Mouse (Mus musculus) CH12.LX (cell line): ENCODE results near the gene Dmkn. TPM values are rescaled to one million over a fixed set of nuclear protein-coding genes. Genes with fewer than 3 reads are reported as not detected.
"Not testable (repeated sequence)": the region's sequence is repeated elsewhere in the genome, so short reads cannot be mapped to it uniquely, and the experiment has no call there.

Source experiments
- DNase-seq: peaks from one replicate; pipeline ENCODE4 v3.0.0-alpha.2; 2013; ENCODE audit errors: extremely low read depth
- H3K27ac ChIP-seq: 2 replicates; pipeline ENCODE4 v1.5.1; 2012; ENCODE audit warnings: low read depth, mild to moderate bottlenecking, control low read depth, moderate library complexity; ENCODE audit not compliant: insufficient read depth
- H3K27me3 ChIP-seq: replicated peaks from 2 replicates; pipeline ENCODE3; 2012; ENCODE audit warnings: inconsistent platforms
- H3K36me3 ChIP-seq, 2 experiments: replicated peaks in 1 of 2; 2 replicates each; pipeline versions ENCODE3 to v1.6.1; 2012; ENCODE audit warnings: inconsistent platforms in 1 of 2, low read length in 1 of 2, mild to moderate bottlenecking in 1 of 2, mixed read lengths in 1 of 2, moderate library complexity in 1 of 2; ENCODE audit not compliant: control insufficient read depth in 1 of 2, insufficient read depth in 1 of 2
- H3K4me1 ChIP-seq, 2 experiments: 2 replicates each; pipeline ENCODE4 v1.6.1; 2012; ENCODE audit warnings: inconsistent platforms in 1 of 2, moderate library complexity in 1 of 2; ENCODE audit not compliant: insufficient read depth in 2 of 2, control insufficient read depth in 1 of 2
- H3K4me2 ChIP-seq: 2 replicates; pipeline ENCODE4 v1.6.1; 2012; ENCODE audit warnings: low read depth, mild to moderate bottlenecking, control low read depth; ENCODE audit not compliant: poor library complexity, insufficient read depth, severe bottlenecking
- H3K4me3 ChIP-seq, 3 experiments: fragments of 150-350 bp in 1 of 3; sonication (generic) in 1 of 3; replicated peaks in 1 of 3; 2 replicates each; pipeline versions ENCODE3 to v1.5.1; 2011 to 2012; ENCODE audit warnings: low read depth in 2 of 3, low read length in 2 of 3, mild to moderate bottlenecking in 2 of 3, moderate library complexity in 2 of 3, control low read depth in 1 of 3, improper control_type of control experiment in 1 of 3, inconsistent platforms in 1 of 3, mixed read lengths in 1 of 3; ENCODE audit not compliant: poor library complexity in 1 of 3
- H3K79me2 ChIP-seq: replicated peaks from 2 replicates; pipeline ENCODE4 v1.6.1; 2012; ENCODE audit warnings: mild to moderate bottlenecking, moderate library complexity; ENCODE audit not compliant: control insufficient read depth, poor library complexity, insufficient read depth, severe bottlenecking; ENCODE audit errors: extremely low read depth
- H3K9ac ChIP-seq: 2 replicates; pipeline ENCODE4 v1.6.1; 2012; ENCODE audit warnings: low read depth, mild to moderate bottlenecking, control low read depth, moderate library complexity; ENCODE audit not compliant: insufficient read depth
- H3K9me3 ChIP-seq: replicated peaks from 2 replicates; pipeline ENCODE3; 2012; ENCODE audit warnings: low read length, inconsistent platforms, mixed read lengths
- CTCF ChIP-seq, 2 experiments: IDR thresholded peaks in 1 of 2; conservative IDR thresholded peaks in 1 of 2; 2 replicates each; pipeline ENCODE4 v1.5.1; 2011 to 2012; ENCODE audit warnings: low read depth in 2 of 2, low read length in 2 of 2, improper control_type of control experiment in 1 of 2, inconsistent platforms in 1 of 2, mild to moderate bottlenecking in 1 of 2, moderate library complexity in 1 of 2
- E2F4 ChIP-seq: IDR thresholded peaks from 2 replicates; pipeline ENCODE4 v1.6.1; 2011; ENCODE audit warnings: low read depth, low read length, improper control_type of control experiment; ENCODE audit not compliant: insufficient replicate concordance
- EP300 ChIP-seq: IDR thresholded peaks from 2 replicates; pipeline ENCODE4 v1.6.1; 2011; ENCODE audit warnings: low read length, improper control_type of control experiment
- HCFC1 ChIP-seq: IDR thresholded peaks from 2 replicates; pipeline ENCODE4 v1.6.1; 2012; ENCODE audit warnings: low read depth, mild to moderate bottlenecking, inconsistent platforms, low read length, improper control_type of control experiment
- IRF4 ChIP-seq: IDR thresholded peaks from 2 replicates; pipeline ENCODE4 v1.6.1; 2014; ENCODE audit warnings: low read depth, mild to moderate bottlenecking, inconsistent platforms, low read length, improper control_type of control experiment
- JUN ChIP-seq: IDR thresholded peaks from 2 replicates; pipeline ENCODE4 v1.6.1; 2011; ENCODE audit warnings: low read depth, mild to moderate bottlenecking, low read length, improper control_type of control experiment, moderate library complexity; ENCODE audit not compliant: insufficient read depth
- JUND ChIP-seq: conservative IDR thresholded peaks from 2 replicates; pipeline ENCODE4 v1.6.1; 2011; ENCODE audit warnings: low read depth, low read length, improper control_type of control experiment
- KAT2A ChIP-seq: IDR thresholded peaks from 2 replicates; pipeline ENCODE4 v1.6.1; 2012; ENCODE audit warnings: low read length, improper control_type of control experiment, inconsistent platforms; ENCODE audit not compliant: insufficient replicate concordance
- MAFK ChIP-seq: IDR thresholded peaks from 2 replicates; pipeline ENCODE4 v1.6.1; 2011; ENCODE audit warnings: low read length, improper control_type of control experiment; ENCODE audit not compliant: insufficient replicate concordance
- MAX ChIP-seq: IDR thresholded peaks from 2 replicates; pipeline ENCODE4 v1.6.1; 2011; ENCODE audit warnings: low read length, improper control_type of control experiment
- MEF2A ChIP-seq: IDR thresholded peaks from 2 replicates; pipeline ENCODE4 v1.6.1; 2014; ENCODE audit warnings: low read depth, mild to moderate bottlenecking, inconsistent platforms, low read length, improper control_type of control experiment, borderline replicate concordance
- NELFE ChIP-seq: IDR thresholded peaks from 2 replicates; pipeline ENCODE4 v1.6.1; 2011; ENCODE audit warnings: low read depth, low read length, improper control_type of control experiment
- NRF1 ChIP-seq: IDR thresholded peaks from 2 replicates; pipeline ENCODE4 v1.6.1; 2014; ENCODE audit warnings: low read depth, mild to moderate bottlenecking, inconsistent platforms, low read length, improper control_type of control experiment, moderate library complexity
- RAD21 ChIP-seq: IDR thresholded peaks from 2 replicates; pipeline ENCODE4 v1.6.1; 2011; ENCODE audit warnings: low read depth, mild to moderate bottlenecking, low read length, improper control_type of control experiment, moderate library complexity
- SIN3A ChIP-seq: IDR thresholded peaks from 2 replicates; pipeline ENCODE4 v1.6.1; 2012; ENCODE audit warnings: low read length, improper control_type of control experiment, inconsistent platforms
- TBP ChIP-seq: conservative IDR thresholded peaks from 2 replicates; pipeline ENCODE4 v1.6.1; 2011; ENCODE audit warnings: low read depth, low read length, improper control_type of control experiment
- TCF12 ChIP-seq: IDR thresholded peaks from 2 replicates; pipeline ENCODE4 v1.6.1; 2014; ENCODE audit warnings: low read depth, mild to moderate bottlenecking, inconsistent platforms, low read length, improper control_type of control experiment
- USF1 ChIP-seq: IDR thresholded peaks from 2 replicates; pipeline ENCODE4 v1.6.1; 2014; ENCODE audit warnings: low read depth, mild to moderate bottlenecking, inconsistent platforms, low read length, improper control_type of control experiment
- ZMIZ1 ChIP-seq: IDR thresholded peaks from 2 replicates; pipeline ENCODE4 v1.6.1; 2012; ENCODE audit warnings: low read depth, mild to moderate bottlenecking, inconsistent platforms, low read length, improper control_type of control experiment
- ZNF384 ChIP-seq: IDR thresholded peaks from 2 replicates; pipeline ENCODE4 v1.6.1; 2012; ENCODE audit warnings: low read depth, low read length, improper control_type of control experiment, inconsistent platforms
- dilution Hi-C: fragments of 300-500 bp; cut with MboI; formaldehyde crosslinking; loops from 2 replicates; pipeline ENCODE4 v1.14.3; 2020; ENCODE audit warnings: low sequenced_read_pairs; ENCODE audit not compliant: extremely low pct_unique_long_range_greater_than_20kb, extremely low pct_ligation_motif_present
- in situ Hi-C: fragments of 300-500 bp; cut with MboI; formaldehyde crosslinking; loops from 3 replicates; pipeline ENCODE4 v1.14.3; 2019; ENCODE audit warnings: low sequenced_read_pairs, low pct_ligation_motif_present, low pct_unique_long_range_greater_than_20kb, mixed read lengths
- polyA plus RNA-seq: library from polyadenylated mRNA; unstranded; fragments of >175 nt; gene quantifications from 2 replicates; pipeline ENCODE4 v1.2.1, GENCODE M21; 2012; ENCODE audit warnings: low read depth; ENCODE audit not compliant: insufficient read length
- total RNA-seq, 2 experiments: library from RNA; depleted of rRNA; stranded (reverse); fragments of 300-350 nt in 1 of 2; fragments of >200 nt in 1 of 2; gene quantifications; 2 replicates each; pipeline ENCODE4 v1.2.3; 2012 to 2014

Dmkn gene
- total and polyA plus RNA-seq, 3 experiments = not detected

DNA sequence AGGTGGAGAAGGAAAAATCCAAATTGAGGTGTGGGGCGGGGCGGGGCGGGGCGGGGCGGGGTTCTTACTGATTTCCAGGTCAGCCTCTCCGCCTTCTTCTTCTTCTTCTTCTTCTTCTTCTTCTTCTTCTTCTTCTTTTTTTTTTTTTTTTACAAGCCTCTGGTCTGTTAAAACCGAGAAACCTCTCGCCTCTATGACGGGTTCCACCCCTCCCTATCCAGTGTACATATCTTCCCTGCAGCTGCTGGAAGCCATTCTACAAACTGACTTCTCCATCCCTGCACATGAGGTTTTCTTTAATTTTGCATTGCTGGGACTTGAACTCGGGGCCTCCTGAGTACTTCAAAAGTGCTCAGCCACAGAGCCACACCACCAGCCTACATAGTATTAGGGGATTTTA, 63.1 kb downstream of the Dmkn start:
- Histone ChIP-seq H3K36me3 (no peaks in the 10 kb centered on the region), H3K4me1 (peaks cover 2 to 17% of the 10 kb centered on the region in 2 experiments; a peak in 2 of 4 replicates), H3K27ac (no peak overlapping the region), H3K79me2 (no peaks in the 10 kb centered on the region), H3K4me3 (no peak overlapping the region), H3K27me3 (no peaks in the 10 kb centered on the region), H3K9me3 (peaks cover 6% of the 10 kb centered on the region), H3K9ac (no peak overlapping the region)
- dilution Hi-C loops = no loop called here
- no peak for DNase-seq
- in situ Hi-C loops = no loop called here
- TF ChIP-seq MAX = no peak
- TF ChIP-seq MEF2A = no peak
- no peak for TF ChIP-seq HCFC1
- no peak for TF ChIP-seq TCF12
- TF ChIP-seq KAT2A = no peak
- no peak for TF ChIP-seq NRF1
- TF ChIP-seq ZMIZ1 = no peak
- no peak for TF ChIP-seq SIN3A
- TF ChIP-seq TBP = no peak
- no peak for TF ChIP-seq USF1
- TF ChIP-seq MAFK = no peak
- TF ChIP-seq RAD21 = no peak
- no peak for TF ChIP-seq ZNF384
- TF ChIP-seq NELFE = no peak
- TF ChIP-seq JUND = no peak
- TF ChIP-seq IRF4 = no peak
- no peak for TF ChIP-seq EP300
- TF ChIP-seq JUN = no peak
- no peak for TF ChIP-seq CTCF (conservative IDR thresholded peaks at IDR 0.05 in 1 of 2, IDR thresholded peaks at IDR 0.05 in 1 of 2; ENCODE audit: low read depth in 2 of 2, low read length in 2 of 2)
- TF ChIP-seq E2F4 = no peak
- TF ChIP-seq, all 38 proteins: peak for 0
- no peak overlapping the region for H3K4me2 ChIP-seq

DNA sequence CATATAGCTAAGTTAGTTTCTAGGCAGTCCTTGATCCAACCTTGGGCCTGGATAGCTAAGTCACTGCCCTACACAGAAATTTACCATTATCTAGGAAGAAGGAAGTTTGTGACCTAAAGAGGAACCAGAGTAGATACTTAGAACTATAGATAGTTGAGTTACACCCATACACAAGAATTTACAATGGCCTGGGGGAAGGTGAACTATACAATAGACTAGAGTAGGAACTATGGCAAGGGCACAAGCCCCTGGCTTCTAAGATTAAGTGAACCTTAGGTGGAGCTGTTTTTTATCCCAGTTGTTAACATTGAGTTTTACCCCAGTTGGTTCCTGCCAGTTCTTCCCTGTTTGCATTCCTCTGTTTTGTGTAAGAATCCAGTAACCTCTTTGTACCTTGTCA, 65.3 kb downstream of the Dmkn start:
- H3K9me3 ChIP-seq, DNase-seq, dilution Hi-C loops, H3K27ac ChIP-seq, H3K27me3 ChIP-seq, in situ Hi-C loops, H3K36me3 ChIP-seq, H3K4me3 ChIP-seq, H3K4me2 ChIP-seq, H3K9ac ChIP-seq, H3K79me2 ChIP-seq: not testable (repeated sequence)
- peaks cover 2 to 12% of the 10 kb centered on the region in 2 experiments; a peak in 2 of 4 replicates for H3K4me1 ChIP-seq
